Mouse (Mus musculus): ENCODE results near the gene Nod1.

GRCm38 (mm10) chr6:54917523-54917922, 54.9 kb downstream of the Nod1 start:
- TF ChIP-seq GATA1 (IDR thresholded peaks at IDR 0.05; ENCODE audit: borderline replicate concordance, low read length) (no peak), FLI1 (IDR thresholded peaks at IDR 0.05; ENCODE audit: low read length) (no peak)

Data from megakaryocyte, embryonic 14.5 days (primary cell).